Mouse (Mus musculus) G1E (cell line): ENCODE measurements around the gene Creb5.

ENCODE experiments used
- CTCF ChIP-seq: IDR thresholded peaks from 2 replicates; pipeline ENCODE4 v1.5.1; 2012; ENCODE audit warnings: low read depth, low read length, inconsistent platforms, mixed read lengths
- GATA1 ChIP-seq: IDR thresholded peaks from 2 replicates; pipeline ENCODE4 v1.6.1; 2012; ENCODE audit warnings: borderline replicate concordance, low read length, inconsistent platforms, mixed read lengths
- GATA2 ChIP-seq: IDR thresholded peaks from 2 replicates; pipeline ENCODE4 v1.6.1; 2012; ENCODE audit warnings: low read depth, low read length, inconsistent platforms, borderline replicate concordance

GRCm38 (mm10) chr6:53619676-53620075 lies 332.6 kb downstream of the Creb5 start:
- TF ChIP-seq CTCF (no peak), GATA1 (no peak), GATA2 (no peak)
